Mouse (Mus musculus): ENCODE data around the gene Pla2g4e.

GRCm38 (mm10) chr2:120242791-120243467, 2.2 kb downstream of the Pla2g4e start:
- TF ChIP-seq CTCF (IDR thresholded peaks at IDR 0.05; ENCODE audit: low read depth) (no peak), EP300 (IDR thresholded peaks at IDR 0.05; ENCODE audit: low read depth) (no peak)
